Mouse (Mus musculus) bone marrow, adult 2 months (tissue): ENCODE results near the gene Cyp27b1.

Experiments used
- CTCF ChIP-seq: fragments of 200-500 bp; IDR thresholded peaks from 2 replicates; pipeline ENCODE4 v1.5.1; 2011; ENCODE audit warnings: low read length, control low read depth; ENCODE audit not compliant: control insufficient read depth, insufficient read depth
- POLR2A ChIP-seq: fragments of 200-500 bp; IDR thresholded peaks from 2 replicates; pipeline ENCODE4 v1.6.1; 2011; ENCODE audit warnings: low read depth, mild to moderate bottlenecking, control low read depth, low read length, borderline replicate concordance; ENCODE audit not compliant: control insufficient read depth

GRCm38 (mm10) chr10:127085633-127086032 lies 37.6 kb downstream of the Cyp27b1 start:
- no peak for TF ChIP-seq POLR2A
- no peak for TF ChIP-seq CTCF
